Mouse (Mus musculus) spleen, adult 2 months (tissue): ENCODE results near the gene Supt6.

ENCODE experiments used
- CTCF ChIP-seq: fragments of 200-500 bp; IDR thresholded peaks from 2 replicates; pipeline ENCODE4 v1.5.1; 2011; ENCODE audit warnings: mild to moderate bottlenecking, inconsistent platforms; ENCODE audit not compliant: insufficient read depth, insufficient read length, insufficient replicate concordance; ENCODE audit errors: extremely low read depth
- POLR2A ChIP-seq: fragments of 200-500 bp; IDR thresholded peaks from 2 replicates; pipeline ENCODE4 v1.6.1; 2011; ENCODE audit warnings: low read depth, low read length, inconsistent platforms

GRCm38 (mm10) chr11:78240193-78240857, 5.5 kb downstream of the Supt6 start:
- TF ChIP-seq CTCF (no peak), POLR2A (no peak)
